Mouse (Mus musculus) hindlimb bud, embryonic 11.5 days (tissue): Measurements from ENCODE around the gene Rnf11.

Source experiments
- DNase-seq: peaks from one replicate; pipeline ENCODE4 v3.0.0-alpha.2; 2012; ENCODE audit warnings: low read depth, low spot score; ENCODE audit errors: extremely low spot score

The Rnf11 gene

GRCm38 (mm10) chr4:109445397-109445796, 39.1 kb downstream of the Rnf11 start:
- DNase-seq = no peak

GRCm38 (mm10) chr4:109444951-109445350, 39.6 kb downstream of the Rnf11 start:
- DNase-seq = no peak

- no peak for DNase-seq
Observed at GRCm38 (mm10) chr4:109444471-109444870, 40.1 kb downstream of the Rnf11 start.

- DNase-seq = no peak
Observed at GRCm38 (mm10) chr4:109442649-109443048, 41.9 kb downstream of the Rnf11 start.

GRCm38 (mm10) chr4:109442126-109442525, 42.4 kb downstream of the Rnf11 start:
- DNase-seq = no peak

GRCm38 (mm10) chr4:109441000-109441399, 43.5 kb downstream of the Rnf11 start:
- no peak for DNase-seq

- no peak for DNase-seq
Observed at GRCm38 (mm10) chr4:109440381-109440780, 44.1 kb downstream of the Rnf11 start.

GRCm38 (mm10) chr4:109439825-109440248, 44.7 kb downstream of the Rnf11 start:
- DNase-seq = no peak

GRCm38 (mm10) chr4:109439101-109439500, 45.4 kb downstream of the Rnf11 start:
- no peak for DNase-seq

- peak; percentile 39 for DNase-seq
Observed at GRCm38 (mm10) chr4:109437913-109438878, 46.3 kb downstream of the Rnf11 start.

- DNase-seq = no peak
Observed at GRCm38 (mm10) chr4:109434256-109434655, 50.3 kb downstream of the Rnf11 start.

GRCm38 (mm10) chr4:109433641-109434040, 50.9 kb downstream of the Rnf11 start:
- DNase-seq = no peak

- DNase-seq = no peak
Observed at GRCm38 (mm10) chr4:109432668-109433375, 51.7 kb downstream of the Rnf11 start.

- DNase-seq = no peak
Observed at GRCm38 (mm10) chr4:109430854-109431253, 53.7 kb downstream of the Rnf11 start.

GRCm38 (mm10) chr4:109430250-109430649, 54.3 kb downstream of the Rnf11 start:
- no peak for DNase-seq

GRCm38 (mm10) chr4:109427058-109427457, 57.5 kb downstream of the Rnf11 start:
- DNase-seq = no peak

GRCm38 (mm10) chr4:109423438-109423837, 61.1 kb downstream of the Rnf11 start:
- no peak for DNase-seq

GRCm38 (mm10) chr4:109422436-109422835, 62.1 kb downstream of the Rnf11 start:
- DNase-seq = no peak

GRCm38 (mm10) chr4:109421608-109422007, 62.9 kb downstream of the Rnf11 start:
- no peak for DNase-seq

- DNase-seq = no peak
Observed at GRCm38 (mm10) chr4:109420138-109420795, 64.3 kb downstream of the Rnf11 start.

- no peak for DNase-seq
Observed at GRCm38 (mm10) chr4:109419563-109419962, 65.0 kb downstream of the Rnf11 start.
